Mouse (Mus musculus) ovary, postnatal 36 days (tissue): ENCODE data around the gene Nucb1.

ENCODE experiments used
- DNase-seq: peaks from one replicate; pipeline ENCODE4 v3.0.0; 2022; ENCODE audit warnings: low spot score, mixed read lengths

The Nucb1 gene

GRCm38 (mm10) chr7:45461781-45462180, 48.4 kb downstream of the Nucb1 start:
- DNase-seq, result no peak

DNA sequence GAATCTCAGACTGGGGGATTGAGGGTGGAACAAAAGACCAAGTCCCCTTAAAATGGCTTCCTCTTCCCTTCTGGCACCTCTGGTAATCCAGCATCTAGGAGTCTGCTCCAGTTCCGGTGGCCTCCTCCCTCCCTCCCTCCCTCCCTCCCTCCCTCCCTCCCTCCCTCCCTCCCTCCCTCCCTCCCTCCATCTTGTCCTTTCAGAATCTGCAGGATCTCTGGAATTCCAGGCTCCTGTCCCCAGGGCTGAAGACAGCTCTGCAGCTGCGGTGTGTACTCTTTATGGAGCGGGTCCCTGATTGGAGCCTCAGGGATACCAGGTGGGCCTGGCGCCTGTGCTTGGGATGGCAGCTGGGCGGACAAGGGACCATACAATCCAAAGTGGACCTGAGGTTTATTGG, 48.9 kb downstream of the Nucb1 start:
- DNase-seq, result no peak

- peak; percentile 68 for DNase-seq
Measured at GRCm38 (mm10) chr7:45460860-45461314, 49.3 kb downstream of the Nucb1 start.

GRCm38 (mm10) chr7:45460377-45460776, 49.8 kb downstream of the Nucb1 start:
- DNase-seq, result peak; percentile 36

DNA sequence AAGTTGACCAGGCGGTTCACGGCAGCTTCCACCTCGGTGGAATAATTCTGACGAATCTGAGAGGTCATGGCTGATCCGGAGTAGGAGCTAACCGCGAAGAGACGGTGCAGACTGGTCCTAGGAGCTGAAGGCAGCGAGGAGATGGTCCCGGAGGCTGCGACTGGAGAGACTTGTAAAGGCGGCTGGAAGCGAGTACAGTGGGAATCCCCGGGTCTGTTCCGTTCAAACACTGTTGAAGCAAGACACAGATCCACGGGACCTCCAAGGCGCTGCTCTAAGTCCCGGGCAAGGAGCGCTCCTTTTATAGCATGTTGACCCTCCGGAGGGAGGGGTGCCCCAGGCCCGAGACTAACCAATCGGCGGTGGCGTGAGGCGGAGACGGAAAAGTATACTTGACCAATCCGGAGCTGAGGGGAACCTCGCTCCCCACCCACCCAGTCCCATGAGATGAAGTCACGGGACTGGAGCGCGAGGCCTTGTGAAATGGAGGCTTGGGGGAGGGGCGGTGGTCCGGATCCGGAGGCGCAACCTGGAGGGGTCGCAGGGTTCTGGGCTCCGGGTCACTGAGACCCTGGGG, 50.6 kb downstream of the Nucb1 start, which contains the start of gene Ftl1:
Gene Ftl1, minus strand, starts transcription at position 321 of the 577 bp plus-strand sequence.
- peak; percentile 93 for DNase-seq

DNA sequence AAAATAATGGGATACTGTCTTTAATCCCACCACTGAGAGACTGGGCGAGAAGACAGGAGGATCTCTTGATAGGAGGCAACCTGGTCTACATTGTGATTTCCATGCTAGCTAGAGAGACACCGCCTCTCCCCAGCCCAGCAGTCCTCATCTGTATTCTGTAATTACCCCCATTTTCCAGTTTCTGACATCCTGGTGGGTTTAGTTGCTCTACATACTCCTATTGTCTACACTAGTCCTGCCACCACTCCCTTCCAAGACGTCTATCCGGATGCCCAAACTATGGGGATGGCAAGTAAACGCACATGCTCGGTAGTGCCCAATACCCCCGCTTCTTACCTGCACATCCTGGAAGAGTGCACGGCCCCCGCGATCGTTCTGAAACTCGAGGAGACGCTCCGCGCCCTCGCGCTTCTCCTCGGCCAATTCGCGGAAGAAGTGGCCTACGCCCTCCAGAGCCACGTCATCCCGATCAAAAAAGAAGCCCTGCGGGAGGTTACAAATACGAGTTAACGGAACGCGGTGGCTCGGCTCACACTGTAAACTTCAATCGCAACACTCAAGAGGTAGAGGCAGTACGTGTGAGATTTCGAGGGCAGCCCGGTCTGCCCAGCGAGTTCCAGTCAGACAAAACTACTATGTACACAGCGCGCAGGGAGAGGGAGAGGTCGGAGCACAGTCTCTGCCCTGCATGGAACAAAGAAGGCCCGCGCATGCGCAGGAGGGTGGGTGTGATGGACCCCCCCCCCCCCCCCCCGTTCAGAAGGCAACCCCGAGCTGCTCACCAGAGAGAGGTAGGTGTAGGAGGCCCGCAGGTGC, 51.2 kb downstream of the Nucb1 start:
- DNase-seq, result peak; percentile 79

DNA sequence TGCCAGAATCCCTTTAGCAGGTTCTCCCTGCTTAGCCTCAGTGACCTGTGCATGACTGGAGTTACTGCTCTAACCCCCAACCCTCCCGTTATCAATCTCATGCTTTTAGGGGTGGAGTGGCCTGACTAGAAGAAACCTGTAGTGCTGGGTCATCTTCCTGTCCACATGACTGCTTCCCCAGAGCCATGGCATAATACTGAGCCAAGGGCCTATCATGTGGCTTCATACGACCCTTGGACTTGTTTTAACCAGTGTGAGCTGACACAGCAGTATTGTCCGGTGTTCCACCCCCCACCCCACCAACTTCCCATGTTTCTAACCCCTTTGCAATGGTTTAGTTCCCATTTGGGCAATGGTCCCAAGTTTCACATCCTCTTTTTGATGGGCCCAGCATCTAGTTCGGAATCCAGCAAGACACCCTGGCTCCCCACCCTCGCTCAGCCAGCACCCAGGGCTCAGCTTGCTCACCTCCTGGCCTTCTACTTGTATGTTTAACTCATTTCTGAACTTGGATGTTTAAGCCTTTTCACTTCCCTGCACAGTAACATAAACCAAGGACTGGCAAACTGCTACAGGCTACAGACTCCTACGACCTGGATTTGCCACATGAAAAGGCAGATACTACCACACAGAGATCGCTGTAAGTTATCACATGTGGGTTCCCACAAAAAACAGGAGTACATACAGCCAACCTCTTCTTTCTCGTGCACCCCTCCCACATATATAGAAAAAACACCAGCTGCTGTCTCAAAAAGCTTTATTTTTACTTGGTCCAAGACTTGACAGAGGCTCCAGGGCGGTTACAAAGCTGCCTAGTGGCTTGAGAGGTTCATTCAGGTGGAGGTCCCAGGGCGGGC, 52.8 kb downstream of the Nucb1 start:
- DNase-seq, result no peak

- no peak for DNase-seq
Measured at GRCm38 (mm10) chr7:45456721-45457203, 53.4 kb downstream of the Nucb1 start.

DNA sequence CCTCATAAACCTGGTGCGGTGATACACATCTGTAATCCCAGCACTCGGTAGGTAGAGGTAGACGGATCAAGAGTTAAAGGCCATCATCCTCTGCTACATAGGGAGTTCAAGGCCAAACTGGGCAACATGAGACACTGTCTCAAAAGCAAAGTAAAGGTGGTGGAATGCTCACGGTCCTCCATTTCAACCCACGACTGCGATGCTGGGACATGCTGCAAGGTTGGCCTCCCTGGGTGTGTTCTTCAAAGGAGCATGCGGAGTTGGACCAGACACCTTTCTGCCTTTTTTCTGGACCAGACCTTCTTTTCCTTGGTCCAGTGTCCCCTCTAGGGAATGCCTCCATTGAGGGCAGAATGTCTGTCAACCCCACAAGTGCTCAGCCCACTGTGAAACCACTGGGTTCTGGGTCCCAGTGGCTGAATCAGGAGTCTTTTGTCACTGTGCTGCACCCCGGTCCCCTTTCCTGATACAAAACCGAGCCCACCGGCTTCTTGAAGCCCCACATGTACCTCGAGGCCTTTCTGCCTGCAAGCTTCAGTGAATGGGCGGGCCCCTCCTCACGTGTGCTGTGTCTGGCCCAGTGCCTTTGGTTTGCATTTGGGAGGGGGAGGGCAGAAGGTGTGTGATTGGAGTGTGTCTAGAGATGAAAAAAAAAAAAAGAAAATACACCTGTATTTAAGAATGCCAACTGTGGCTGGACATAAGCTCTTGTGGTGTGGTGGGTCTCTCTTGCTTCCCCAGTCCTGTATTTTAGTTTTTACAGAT, 54.1 kb downstream of the Nucb1 start:
- no peak for DNase-seq

- DNase-seq, result no peak
Measured at GRCm38 (mm10) chr7:45454971-45455370, 55.2 kb downstream of the Nucb1 start.

- peak; percentile 81 for DNase-seq
Measured at GRCm38 (mm10) chr7:45451344-45451982, 58.7 kb downstream of the Nucb1 start.

- no peak for DNase-seq
Measured at GRCm38 (mm10) chr7:45449974-45450373, 60.2 kb downstream of the Nucb1 start.

- DNase-seq, result no peak
Measured at GRCm38 (mm10) chr7:45447325-45447990, 62.7 kb downstream of the Nucb1 start.

GRCm38 (mm10) chr7:45446589-45446988, 63.6 kb downstream of the Nucb1 start:
- DNase-seq, result no peak

GRCm38 (mm10) chr7:45443526-45444420, 66.4 kb downstream of the Nucb1 start:
- no peak for DNase-seq
